Mouse (Mus musculus) subcutaneous adipose tissue, adult 2 months (tissue): ENCODE data around the gene Fcnb. TPM values are rescaled to one million over a fixed set of nuclear protein-coding genes. Genes with fewer than 3 reads are reported as not detected.

Source experiments
- polyA plus RNA-seq: library from polyadenylated mRNA; depleted of rRNA; stranded (reverse); fragments of >200 nt; gene quantifications from 2 replicates; pipeline ENCODE4 v1.2.3, GENCODE M21; 2012; ENCODE audit warnings: low replicate concordance; rRNA removed

The Fcnb gene
- polyA plus RNA-seq: not detected in 2 replicates

GRCm38 (mm10) chr2:28084768-28085167, at the start of gene Fcnb:
TSS of gene Fcnb (minus strand) at chr2:28084885.

Other genes with a start within 250 kb of the Fcnb start
- gene Col5a1, start 198.5 kb downstream of the Fcnb start, polyA plus RNA-seq: 78.3 and 108 TPM in 2 replicates
- 71.0 and 106 TPM in 2 replicates for gene Olfm1, start 108.1 kb upstream of the Fcnb start, polyA plus RNA-seq